Mouse (Mus musculus) olfactory bulb, adult 2 months (tissue): ENCODE data around the gene Trpm3.

Source experiments
- CTCF ChIP-seq: fragments of 200-500 bp; IDR thresholded peaks from 2 replicates; pipeline ENCODE4 v1.5.1; 2012; ENCODE audit warnings: low read depth, mild to moderate bottlenecking, low read length, moderate library complexity; ENCODE audit not compliant: insufficient read depth
- POLR2A ChIP-seq: fragments of 200-500 bp; IDR thresholded peaks from 2 replicates; pipeline ENCODE4 v1.6.1; 2012; ENCODE audit warnings: mild to moderate bottlenecking, low read depth, low read length, moderate library complexity; ENCODE audit not compliant: insufficient read depth

DNA sequence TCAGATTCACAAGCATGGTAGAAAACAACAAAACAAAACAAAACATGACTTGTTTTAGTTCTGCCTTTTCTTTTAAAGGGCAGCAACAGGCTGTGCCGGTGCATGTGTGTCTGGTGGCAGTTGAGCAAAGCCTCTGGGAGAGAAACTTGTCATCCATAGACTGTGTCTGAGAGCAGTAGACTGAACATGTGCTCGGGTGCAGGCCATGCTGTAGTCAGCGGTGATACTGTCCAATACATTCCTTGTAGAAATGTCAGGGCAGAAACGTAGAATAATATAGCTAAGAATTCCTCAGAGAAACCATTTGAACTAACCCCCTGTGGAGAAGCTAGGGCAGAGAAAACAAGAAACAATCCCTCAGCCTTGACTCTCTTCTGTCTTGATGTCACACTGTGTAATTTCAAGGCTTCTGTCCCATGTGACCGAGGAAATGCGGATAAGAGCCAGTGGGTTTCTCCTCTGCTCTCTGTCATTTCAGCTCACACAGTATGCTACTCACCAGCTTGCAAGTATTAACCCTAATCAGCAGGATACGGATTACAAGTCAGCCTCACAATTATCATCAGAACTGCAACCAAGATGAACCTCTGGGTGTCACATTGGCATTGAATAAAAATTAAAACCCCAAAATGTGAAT lies 33.9 kb upstream of the Trpm3 start:
- no peak for TF ChIP-seq POLR2A
- TF ChIP-seq CTCF = no peak
